Mouse (Mus musculus) cerebellum, adult 11 months (tissue): ENCODE data around the gene Slc29a4.

Source experiments
- DNase-seq: peaks from one replicate; pipeline ENCODE4 v3.0.0; 2022

Slc29a4 gene

DNA sequence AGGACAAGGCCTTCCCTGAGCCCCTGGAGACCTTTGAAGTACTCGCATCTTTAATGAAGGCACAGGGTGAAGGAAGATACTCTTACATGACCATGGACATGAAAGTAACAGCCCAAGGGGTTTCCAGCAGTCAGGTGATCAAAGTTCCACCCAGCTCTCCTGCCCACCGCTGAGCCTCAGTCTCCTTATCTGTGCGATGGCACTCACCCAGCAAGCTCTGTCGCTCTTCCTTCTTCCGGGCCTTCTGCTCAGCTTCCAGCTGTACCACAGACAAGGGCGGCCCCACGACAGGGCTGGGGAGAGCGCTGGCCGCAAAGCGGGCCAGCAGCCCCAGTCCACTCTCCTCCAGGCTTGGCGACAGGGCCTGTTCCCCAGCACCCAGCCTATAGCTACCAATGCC is 57.9 kb downstream of the Slc29a4 start:
- no peak for DNase-seq

DNA sequence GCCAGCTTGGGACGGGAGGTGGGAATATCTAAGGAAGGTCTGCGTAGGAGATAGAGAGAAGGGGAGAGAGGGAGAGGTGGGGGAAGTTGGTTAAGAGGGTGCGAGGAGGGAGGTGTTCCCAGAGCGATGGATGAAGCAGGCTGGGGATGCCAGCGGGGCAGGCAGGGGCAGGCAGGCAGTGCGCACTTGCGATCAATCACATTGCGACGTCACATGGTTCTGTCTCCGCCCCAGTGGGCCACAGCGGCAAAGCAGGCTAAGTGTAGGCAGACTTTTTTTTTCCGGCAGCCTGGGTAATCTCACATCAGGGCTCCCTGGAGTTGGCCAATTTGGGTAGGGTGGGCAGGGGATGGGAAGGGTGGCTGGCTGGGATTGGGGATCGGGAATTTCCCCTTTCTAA is 59.9 kb downstream of the Slc29a4 start:
- DNase-seq = no peak

DNA sequence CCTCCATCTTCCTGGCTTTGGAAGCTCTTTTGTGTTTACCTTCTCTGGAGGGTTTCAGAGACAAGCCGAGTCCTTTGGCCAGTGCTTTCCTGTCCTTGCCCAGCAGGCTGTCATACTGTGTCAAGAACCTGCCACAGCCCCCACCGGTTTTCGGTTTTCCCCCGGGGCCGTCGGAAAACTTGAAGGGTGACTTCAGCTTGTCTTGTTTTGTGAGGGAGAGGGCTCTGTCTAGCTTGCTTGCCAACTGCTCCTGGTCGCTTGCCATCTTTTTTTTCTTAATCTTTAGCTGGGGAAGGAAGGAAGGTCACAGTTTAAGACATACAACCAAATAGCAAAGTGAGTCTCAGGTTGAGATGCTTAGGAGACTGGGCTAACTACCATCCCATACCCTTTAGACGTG is 67.5 kb downstream of the Slc29a4 start:
- DNase-seq = no peak

DNA sequence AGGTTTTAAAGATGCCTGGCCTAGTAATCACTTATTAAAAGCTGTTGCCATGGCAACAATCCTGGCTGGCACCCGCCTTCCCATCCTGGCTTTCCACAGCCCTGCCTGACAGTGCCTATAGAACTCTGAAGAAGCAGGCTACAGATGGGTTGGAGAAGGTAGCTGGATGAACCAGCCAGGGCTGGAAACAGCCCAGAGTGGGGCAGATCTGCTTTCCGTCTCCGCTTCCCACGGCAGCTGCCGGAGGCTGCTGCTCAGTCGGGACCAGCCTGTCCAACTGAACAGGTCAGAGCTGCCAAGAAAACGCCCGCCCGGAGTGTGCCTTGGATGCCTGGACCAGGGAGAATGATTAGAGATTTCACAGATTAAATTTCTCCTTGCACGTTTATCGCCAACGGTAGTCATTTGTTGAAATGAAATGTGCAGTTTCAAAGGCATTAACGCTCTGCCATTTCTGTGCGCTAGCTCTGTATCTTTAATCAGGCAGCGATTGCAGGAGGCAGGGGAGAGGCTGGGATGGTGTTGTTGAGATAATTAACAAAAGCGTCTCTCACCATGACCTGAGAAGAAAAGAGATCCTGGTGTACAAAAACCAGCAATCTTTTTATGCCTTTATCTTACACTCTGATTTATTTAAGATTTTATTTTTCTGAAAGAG is 69.1 kb downstream of the Slc29a4 start:
- peak; percentile 69 for DNase-seq

DNA sequence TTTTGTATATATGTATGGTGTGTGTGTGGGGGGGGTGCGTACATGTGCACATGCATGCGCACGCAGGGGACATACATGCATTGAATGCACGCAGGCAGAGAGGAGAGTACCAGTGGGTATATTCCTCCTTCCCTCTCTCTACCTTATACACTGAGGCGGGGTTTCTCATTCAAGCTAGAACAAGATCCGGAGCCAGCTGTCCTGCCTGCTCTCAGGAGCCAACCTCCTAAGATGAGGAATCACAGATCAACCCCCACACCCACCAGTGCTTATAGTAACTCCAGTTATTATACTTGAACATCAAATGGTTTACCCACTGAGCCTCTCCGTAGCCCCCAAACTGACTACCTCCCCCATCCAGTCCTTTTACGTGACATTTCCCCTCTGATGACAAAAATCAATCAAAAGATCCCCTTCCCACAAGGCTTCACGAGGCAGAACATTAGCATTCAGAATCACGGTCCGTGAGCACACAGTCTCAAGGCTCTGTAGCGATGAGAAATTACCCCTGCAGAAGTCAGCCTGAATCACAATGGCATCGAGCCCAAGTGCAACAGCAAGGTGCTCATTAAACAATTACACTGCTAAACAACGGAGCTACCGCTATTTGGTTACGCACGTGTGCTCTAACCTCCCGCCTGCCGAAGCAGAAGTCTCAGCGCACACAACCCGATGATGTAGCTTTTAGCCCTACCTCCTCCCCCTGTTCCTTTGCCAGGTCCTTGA is 69.9 kb downstream of the Slc29a4 start:
- no peak for DNase-seq

DNA sequence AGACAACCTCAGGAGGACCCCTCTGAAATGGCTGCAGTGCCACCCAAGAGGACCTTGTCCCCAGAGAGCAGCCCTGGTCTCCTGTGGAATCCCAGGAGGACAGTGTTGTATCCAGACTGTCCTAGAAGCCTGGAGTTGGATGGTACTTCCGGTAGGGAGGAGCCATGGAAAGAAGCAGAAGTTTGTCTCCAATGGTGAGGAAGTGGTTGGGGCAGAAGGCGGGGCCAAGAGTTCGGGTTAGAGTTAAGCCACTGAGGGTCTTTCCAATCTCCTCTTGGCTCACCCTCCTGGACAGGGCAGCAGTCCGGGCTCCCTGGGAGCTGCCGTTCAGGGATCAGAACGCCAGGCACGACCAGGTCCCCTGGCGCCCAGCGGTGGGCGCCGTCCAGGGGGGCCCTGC is 72.0 kb downstream of the Slc29a4 start:
- DNase-seq = no peak

GRCm38 (mm10) chr5:142764889-142765288 is 72.6 kb downstream of the Slc29a4 start:
- no peak for DNase-seq

DNA sequence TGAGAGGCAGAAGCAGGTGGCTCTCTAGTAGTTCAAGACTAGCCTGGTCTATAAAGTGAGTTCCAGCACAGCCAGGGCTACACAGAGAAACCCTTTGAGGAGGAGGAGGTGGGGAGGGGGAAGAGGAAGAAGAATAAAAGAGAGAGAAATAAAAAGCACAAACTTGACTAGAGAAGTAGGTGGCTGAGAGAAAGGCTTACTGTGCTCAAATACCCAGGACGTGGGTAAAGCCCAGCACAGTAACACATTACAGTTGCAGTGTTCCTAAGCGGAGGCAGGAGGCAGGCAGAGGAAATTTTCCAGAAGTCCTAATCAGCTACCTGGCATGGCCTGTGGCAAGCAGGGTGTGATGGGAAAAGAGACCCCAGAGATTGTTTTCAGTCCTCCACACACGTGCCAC is 74.4 kb downstream of the Slc29a4 start:
- no peak for DNase-seq

GRCm38 (mm10) chr5:142767937-142768336 is 75.6 kb downstream of the Slc29a4 start:
- DNase-seq = peak; percentile 77

GRCm38 (mm10) chr5:142768352-142769267 is 76.3 kb downstream of the Slc29a4 start:
- DNase-seq = no peak

DNA sequence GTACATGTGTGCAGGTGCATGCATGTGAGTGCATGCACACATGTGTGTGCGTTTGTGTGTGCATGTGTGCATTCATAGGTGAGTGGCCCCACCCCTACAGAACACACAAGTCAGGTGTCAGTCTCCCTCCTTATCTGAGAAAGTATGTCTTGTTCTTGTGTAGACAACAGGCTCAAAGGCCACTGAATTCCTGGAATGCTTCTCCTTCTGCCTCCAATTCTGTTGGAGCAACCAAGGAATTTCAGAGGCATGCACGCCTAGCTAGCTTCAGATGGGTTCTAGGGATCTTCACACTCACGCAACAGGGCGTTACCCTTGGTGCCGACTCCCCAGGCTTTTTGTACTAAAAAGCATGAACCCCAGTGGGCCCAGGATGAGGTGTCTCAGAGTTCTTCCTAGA is 77.3 kb downstream of the Slc29a4 start:
- no peak for DNase-seq

GRCm38 (mm10) chr5:142771034-142771433 is 78.7 kb downstream of the Slc29a4 start:
- no peak for DNase-seq

DNA sequence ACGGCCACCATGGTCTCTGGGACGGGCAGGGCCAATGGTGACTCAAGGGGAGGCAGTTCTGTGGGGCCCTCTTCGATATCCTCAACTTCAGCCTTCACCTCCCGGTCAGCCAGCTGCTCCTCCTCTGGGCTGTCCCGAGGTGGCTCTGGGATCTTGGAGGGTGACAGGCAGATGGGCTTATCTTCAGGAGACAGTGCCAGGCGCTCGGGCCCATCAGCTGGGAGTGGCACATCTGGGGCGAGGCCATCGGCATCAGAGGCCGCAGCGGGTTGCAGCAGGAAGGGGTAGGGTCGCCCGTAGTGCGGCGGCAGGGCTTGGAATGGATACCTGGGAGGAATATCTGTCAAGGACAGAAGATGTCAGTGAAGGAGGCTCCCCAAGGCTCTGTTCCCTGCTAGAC is 79.7 kb downstream of the Slc29a4 start:
- DNase-seq = no peak
